Mouse (Mus musculus) layer of hippocampus, postnatal 14 days (tissue): ENCODE results near the gene Rtraf. TPM values are rescaled to one million over a fixed set of nuclear protein-coding genes. Genes with fewer than 3 reads are reported as not detected.
"Not testable (repeated sequence)": the region's sequence is repeated elsewhere in the genome, so short reads cannot be mapped to it uniquely, and the experiment has no call there.

Source experiments
- DNase-seq, 2 experiments: peaks; one replicate each; pipeline ENCODE4 v3.0.0; 2021 to 2022; ENCODE audit warnings: low spot score in 2 of 2, mixed read lengths in 1 of 2
- long read RNA-seq, 2 experiments: library from polyadenylated mRNA; stranded (forward); transcript quantifications; one replicate each; pipeline ENCODE4 v2.0.0; 2021
- total RNA-seq, 2 experiments: library from RNA; stranded (reverse); gene quantifications; 2 replicates each; pipeline ENCODE4 v1.2.3; 2021

Rtraf gene
- total RNA-seq, result 10 to 100 TPM; 55.6 to 59.1 TPM
- long read RNA-seq, experiment 1, transcript Rtraf-201 (8 exons, 1,562 nt), result major isoform, 70 of 106 reads
- long read RNA-seq, experiment 1, partial matches to known transcripts, result 2 of 106 reads
- long read RNA-seq, experiment 1, other reads (novel, unspliced or antisense), result 34 of 106 reads
- long read RNA-seq, experiment 2, transcript Rtraf-201 (8 exons, 1,562 nt), result major isoform, 127 of 233 reads
- long read RNA-seq, experiment 2, partial matches to known transcripts, result 1 of 233 reads
- long read RNA-seq, experiment 2, other reads (novel, unspliced or antisense), result 105 of 233 reads

GRCm38 (mm10) chr14:19823321-19824142, at the start of gene Rtraf:
TSS of gene Rtraf (minus strand) at chr14:19823824.
- peak; percentile 85 to 94 for DNase-seq

- DNase-seq, result no peak
Measured at GRCm38 (mm10) chr14:19867286-19867935, 43.8 kb upstream of the Rtraf start.

- not testable (repeated sequence) for DNase-seq
Measured at GRCm38 (mm10) chr14:19865121-19865520, 41.5 kb upstream of the Rtraf start.

GRCm38 (mm10) chr14:19861311-19862080, 37.9 kb upstream of the Rtraf start:
- no peak for DNase-seq

GRCm38 (mm10) chr14:19860281-19860680, 36.7 kb upstream of the Rtraf start:
- DNase-seq, result no peak

GRCm38 (mm10) chr14:19858808-19859776, 35.5 kb upstream of the Rtraf start:
- DNase-seq, result peak; percentile 33 to 52

GRCm38 (mm10) chr14:19858279-19858678, 34.7 kb upstream of the Rtraf start:
- no peak for DNase-seq

- no peak for DNase-seq
Measured at GRCm38 (mm10) chr14:19853471-19853870, 29.8 kb upstream of the Rtraf start.

- DNase-seq, result peak; percentile 79 to 80
Measured at GRCm38 (mm10) chr14:19839600-19840332, 16.1 kb upstream of the Rtraf start.

- no peak for DNase-seq
Measured at GRCm38 (mm10) chr14:19836289-19836688, 12.7 kb upstream of the Rtraf start.

GRCm38 (mm10) chr14:19825481-19825880, 1.9 kb upstream of the Rtraf start:
- no peak for DNase-seq

- DNase-seq, result no peak
Measured at GRCm38 (mm10) chr14:19821686-19822085, 1.9 kb downstream of the Rtraf start.

- peak; percentile 77 to 88 for DNase-seq
Measured at GRCm38 (mm10) chr14:19817949-19818348, 5.7 kb downstream of the Rtraf start.

- DNase-seq, result no peak
Measured at GRCm38 (mm10) chr14:19813061-19813460, 10.6 kb downstream of the Rtraf start.

GRCm38 (mm10) chr14:19809934-19810333, 13.7 kb downstream of the Rtraf start:
- DNase-seq, result no peak

- DNase-seq, result no peak
Measured at GRCm38 (mm10) chr14:19807858-19808257, 15.8 kb downstream of the Rtraf start.

GRCm38 (mm10) chr14:19807339-19807738, 16.3 kb downstream of the Rtraf start:
- DNase-seq, result no peak

- DNase-seq, result no peak
Measured at GRCm38 (mm10) chr14:19803623-19804022, 20.0 kb downstream of the Rtraf start.

- DNase-seq, result no peak
Measured at GRCm38 (mm10) chr14:19803222-19803621, 20.4 kb downstream of the Rtraf start.
